Mouse (Mus musculus) kidney, embryonic 15.5 days (tissue): ENCODE measurements around the gene Gmeb2. TPM values are rescaled to one million over a fixed set of nuclear protein-coding genes. Genes with fewer than 3 reads are reported as not detected.

ENCODE experiments used
- ATAC-seq: fragments of 200-750 bp; cut with Nextera tagmentation; replicated peaks from 2 replicates; pipeline ENCODE4 v1.8.0; 2017; ENCODE audit warnings: moderate TSS enrichment; ENCODE audit not compliant: low FRiP score
- H3K27ac ChIP-seq: fragments of 300-500 bp; sonication (generic); 2 replicates; pipeline ENCODE4 v1.5.1; 2015; ENCODE audit warnings: mild to moderate bottlenecking, inconsistent platforms
- H3K27me3 ChIP-seq: fragments of 300-500 bp; sonication (generic); 2 replicates; pipeline ENCODE4 v1.6.1; 2015; ENCODE audit warnings: inconsistent platforms
- H3K36me3 ChIP-seq: fragments of 300-500 bp; sonication (generic); 2 replicates; pipeline ENCODE4 v1.6.1; 2015; ENCODE audit warnings: inconsistent platforms
- H3K4me1 ChIP-seq: fragments of 300-500 bp; sonication (generic); 2 replicates; pipeline ENCODE4 v1.6.1; 2015; ENCODE audit warnings: inconsistent platforms
- H3K4me2 ChIP-seq: fragments of 300-500 bp; sonication (generic); 2 replicates; pipeline ENCODE4 v1.6.1; 2015; ENCODE audit warnings: moderate library complexity, mild to moderate bottlenecking, inconsistent platforms
- H3K4me3 ChIP-seq: fragments of 300-500 bp; sonication (generic); replicated peaks from 2 replicates; pipeline ENCODE4 v1.5.1; 2015; ENCODE audit warnings: mild to moderate bottlenecking, inconsistent platforms
- H3K9ac ChIP-seq: fragments of 300-500 bp; sonication (generic); 2 replicates; pipeline ENCODE4 v1.6.1; 2015; ENCODE audit warnings: mild to moderate bottlenecking, inconsistent platforms
- H3K9me3 ChIP-seq: fragments of 300-500 bp; sonication (generic); replicated peaks from 2 replicates; pipeline ENCODE4 v1.6.1; 2016; ENCODE audit warnings: inconsistent platforms
- WGBS: fragments of 180-500 bp; shearing (Covaris S2); methylation state at CpG from one replicate; pipeline ENCODE4 v1.1.7; 2015; ENCODE audit warnings: mixed read lengths; 5-methylcytosine and 5-hydroxymethylcytosine counted together
- polyA plus RNA-seq: library from polyadenylated mRNA; unstranded; fragments of >200 nt; fragmentation: Nextera tagmentation; extraction: Ambion mirVana; gene quantifications from 2 replicates; pipeline ENCODE4 v1.2.1, GENCODE M21; 2015

The Gmeb2 gene
- polyA plus RNA-seq, 1 experiment from 2014 or later = 15.8 TPM

GRCm38 (mm10) chr2:181307144-181307804 lies 19.4 kb upstream of the Gmeb2 start:
- Histone ChIP-seq H3K36me3 (no peaks in the 10 kb centered on the region), H3K27ac (no peak overlapping the region), H3K4me1 (peaks cover 3% of the 10 kb centered on the region; the same call in 1 of the 2 replicates), H3K9ac (no peak overlapping the region), H3K27me3 (peaks cover 52% of the 10 kb centered on the region), H3K4me3 (no peak overlapping the region; the same call in 1 of the 2 replicates), H3K4me2 (peak overlapping the region; percentile 34), H3K9me3 (no peaks in the 10 kb centered on the region)
- WGBS = 11% methylated on average over 30 of the region's 30 CpGs
- 0 out of 2 replicates have a peak, but pooled peaks have one; percentile 33 for ATAC-seq

DNA sequence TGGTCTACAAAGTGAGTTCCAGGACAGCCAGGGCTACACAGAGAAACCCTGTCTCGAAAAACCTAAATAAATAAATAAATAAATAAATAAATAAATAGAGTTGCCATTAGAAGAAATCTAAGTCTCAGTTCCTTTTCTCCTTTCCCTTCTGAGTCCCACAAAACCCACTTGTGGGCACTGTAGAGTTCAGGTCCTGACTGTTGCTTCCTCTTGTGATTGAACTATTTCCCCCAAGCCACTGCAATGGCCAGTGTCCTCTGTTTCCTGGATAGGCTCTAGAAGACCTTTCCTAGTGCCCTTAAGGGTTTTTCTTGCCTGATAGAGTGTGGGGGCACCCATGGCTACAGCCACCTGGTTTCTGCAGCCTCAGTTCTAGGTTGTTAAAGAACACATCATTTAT lies 17.1 kb upstream of the Gmeb2 start:
- peaks cover 3% of the 10 kb centered on the region; the same call in 1 of the 2 replicates for H3K4me1 ChIP-seq
- peaks cover 21% of the 10 kb centered on the region for H3K36me3 ChIP-seq
- H3K4me2 ChIP-seq = no peak overlapping the region
- H3K9me3 ChIP-seq = no peaks in the 10 kb centered on the region
- no peak overlapping the region for H3K9ac ChIP-seq
- no peak overlapping the region for H3K4me3 ChIP-seq
- no peak overlapping the region for H3K27ac ChIP-seq
- peaks cover 40% of the 10 kb centered on the region for H3K27me3 ChIP-seq
- WGBS = 81% methylated on average over 1 of the region's 1 CpGs
- ATAC-seq = no peak

- H3K4me2 ChIP-seq = no peak overlapping the region
- H3K9ac ChIP-seq = no peak overlapping the region
- ATAC-seq = no peak
- no peak overlapping the region for H3K27ac ChIP-seq
- H3K9me3 ChIP-seq = no peaks in the 10 kb centered on the region
- H3K4me1 ChIP-seq = no peaks in the 10 kb centered on the region
- 32% methylated on average over 3 of the region's 3 CpGs for WGBS
- peaks cover 21% of the 10 kb centered on the region for H3K27me3 ChIP-seq
- peaks cover 30% of the 10 kb centered on the region for H3K36me3 ChIP-seq
- H3K4me3 ChIP-seq = no peak overlapping the region
Observed at GRCm38 (mm10) chr2:181302041-181302440, 14.2 kb upstream of the Gmeb2 start.

DNA sequence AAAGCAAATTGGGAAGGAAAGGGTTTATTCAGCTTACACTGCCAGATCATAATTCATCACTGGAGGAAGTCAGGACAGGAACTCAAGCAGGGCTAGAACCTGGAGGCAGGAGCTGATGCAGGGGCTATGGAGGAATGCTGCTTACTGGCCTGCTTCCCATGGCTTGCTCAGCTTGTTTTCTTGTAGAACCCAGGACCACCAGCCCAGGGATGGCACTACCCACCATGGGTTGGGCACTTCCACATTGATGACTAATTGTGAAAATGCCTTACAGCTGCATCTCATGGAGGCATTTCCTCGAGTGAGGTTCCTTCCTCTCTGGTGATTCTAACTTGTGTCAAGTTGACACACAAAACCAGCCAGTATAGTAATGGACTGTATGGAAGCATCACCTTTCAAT lies 3.1 kb upstream of the Gmeb2 start:
- Histone ChIP-seq H3K4me1 (peaks cover 18% of the 10 kb centered on the region), H3K27ac (no peak overlapping the region), H3K27me3 (no peaks in the 10 kb centered on the region), H3K36me3 (peaks cover 7% of the 10 kb centered on the region; the same call in 1 of the 2 replicates), H3K4me3 (no peak overlapping the region), H3K9ac (no peak overlapping the region), H3K9me3 (no peaks in the 10 kb centered on the region), H3K4me2 (no peak overlapping the region)
- ATAC-seq = no peak
- 79% methylated on average over 1 of the region's 1 CpGs for WGBS

GRCm38 (mm10) chr2:181288691-181289090 lies 856 bp upstream of the Gmeb2 start:
- Histone ChIP-seq H3K4me2 (peak overlapping the region; percentile 70), H3K27ac (no peak overlapping the region), H3K9me3 (no peaks in the 10 kb centered on the region), H3K27me3 (no peaks in the 10 kb centered on the region), H3K9ac (peak overlapping the region; percentile 43), H3K36me3 (peaks cover 19% of the 10 kb centered on the region), H3K4me3 (peak overlapping the region; percentile 68), H3K4me1 (peaks cover 18% of the 10 kb centered on the region)
- no peak for ATAC-seq
- WGBS = 63% methylated on average over 3 of the region's 3 CpGs

DNA sequence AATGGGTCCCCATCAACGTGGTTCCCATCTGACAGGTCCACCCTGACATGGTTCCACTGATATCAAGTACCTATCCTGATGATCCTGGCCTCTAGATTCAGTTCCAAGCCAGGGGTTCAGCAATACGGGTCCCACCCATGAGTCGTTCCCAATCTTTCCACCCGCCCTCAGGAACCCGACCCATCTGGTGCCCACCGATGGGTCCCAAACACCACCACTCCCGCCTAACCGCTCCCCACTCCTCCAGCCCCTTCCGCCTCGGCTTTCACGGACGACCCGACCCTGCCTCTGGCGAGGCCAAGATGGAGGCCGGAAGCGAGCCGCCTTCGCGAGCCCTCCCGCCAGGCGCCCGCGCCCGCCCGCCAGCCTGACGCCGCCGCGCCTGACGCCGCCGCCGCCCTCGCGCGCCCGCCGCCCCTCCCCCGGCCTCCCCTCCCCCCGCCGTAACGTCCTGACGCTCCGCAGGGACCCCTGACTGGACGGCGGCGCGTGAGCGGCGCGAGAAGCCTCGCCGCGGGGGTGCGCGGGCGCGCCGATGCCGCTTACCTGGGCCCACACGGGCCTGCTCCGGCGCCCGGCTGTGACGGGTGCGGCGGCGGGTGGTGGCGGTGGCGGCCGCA lies 387 bp downstream of the Gmeb2 start:
- peak; percentile 91 for ATAC-seq
- H3K4me1 ChIP-seq = peaks cover 18% of the 10 kb centered on the region
- H3K27ac ChIP-seq = peak overlapping the region; percentile 96
- under 1% methylated on average over 49 of the region's 71 CpGs for WGBS
- H3K4me3 ChIP-seq = peak overlapping the region; percentile 68
- H3K9me3 ChIP-seq = no peaks in the 10 kb centered on the region
- H3K27me3 ChIP-seq = no peaks in the 10 kb centered on the region
- peak overlapping the region; percentile 70 for H3K4me2 ChIP-seq
- H3K36me3 ChIP-seq = peaks cover 28% of the 10 kb centered on the region
- peak overlapping the region; percentile 81 for H3K9ac ChIP-seq

DNA sequence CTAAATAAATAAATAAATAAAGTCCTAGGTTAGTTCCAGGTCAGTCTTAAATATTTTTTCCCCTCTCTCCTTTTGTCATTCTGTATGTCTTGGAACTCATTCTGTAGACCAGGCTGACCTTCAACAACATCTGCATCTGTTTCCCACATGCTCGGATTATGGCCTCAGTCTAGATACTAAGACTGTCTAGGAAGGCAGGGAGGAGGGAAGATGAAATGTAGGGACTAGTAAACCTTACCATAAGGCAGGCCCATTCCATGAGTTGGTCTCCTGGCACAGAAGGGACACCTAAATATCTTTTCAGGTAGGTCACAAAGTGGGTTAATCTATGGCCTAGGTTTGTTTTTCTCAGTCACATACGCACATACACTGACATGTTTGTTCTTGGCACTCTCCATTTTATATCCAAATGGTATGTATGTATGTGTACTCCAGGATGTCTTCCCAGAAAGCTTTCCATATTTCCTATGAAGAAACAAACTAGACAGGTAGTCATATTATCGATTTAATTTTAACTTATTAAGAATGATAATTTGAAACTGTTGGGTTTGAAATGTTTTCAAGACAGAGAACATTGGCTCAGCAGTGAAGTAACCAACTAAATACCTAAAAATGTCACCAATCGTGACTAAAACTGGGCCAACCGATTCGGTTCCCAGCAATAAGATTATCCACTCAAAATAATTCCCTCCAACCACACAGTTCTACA lies 1.1 kb downstream of the Gmeb2 start:
- peak overlapping the region; percentile 70 for H3K4me2 ChIP-seq
- peak overlapping the region; percentile 81 for H3K9ac ChIP-seq
- peaks cover 34% of the 10 kb centered on the region for H3K36me3 ChIP-seq
- no peaks in the 10 kb centered on the region for H3K27me3 ChIP-seq
- H3K4me1 ChIP-seq = peaks cover 18% of the 10 kb centered on the region
- peak overlapping the region; percentile 96 for H3K27ac ChIP-seq
- peak overlapping the region; percentile 68 for H3K4me3 ChIP-seq
- no peak for ATAC-seq
- 54% methylated on average over 6 of the region's 6 CpGs for WGBS
- no peaks in the 10 kb centered on the region for H3K9me3 ChIP-seq

DNA sequence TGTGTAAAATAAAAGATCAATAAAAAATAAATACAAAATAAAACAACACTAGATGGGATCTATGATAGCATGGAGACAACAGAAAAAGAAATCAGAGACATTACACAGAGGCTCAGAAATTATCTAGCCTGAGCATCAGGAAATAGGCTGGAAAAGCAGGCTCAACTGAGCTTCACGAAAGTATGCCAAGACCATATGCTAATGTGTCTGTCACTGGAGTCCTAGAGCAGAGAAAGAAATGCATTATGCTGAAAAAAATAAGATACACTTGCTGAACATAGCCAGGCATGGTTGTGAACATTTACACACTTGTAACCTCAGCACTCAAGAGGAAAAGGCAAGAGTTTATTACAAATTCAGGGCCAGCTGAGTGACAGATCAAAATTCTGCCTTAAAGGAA lies 7.9 kb downstream of the Gmeb2 start:
- Histone ChIP-seq H3K27ac (no peak overlapping the region), H3K27me3 (no peaks in the 10 kb centered on the region), H3K4me1 (no peaks in the 10 kb centered on the region), H3K4me3 (no peak overlapping the region), H3K4me2 (no peak overlapping the region), H3K9ac (no peak overlapping the region), H3K36me3 (peaks cover 72% of the 10 kb centered on the region), H3K9me3 (no peaks in the 10 kb centered on the region)
- WGBS = 90% methylated on average over 1 of the region's 1 CpGs
- no peak for ATAC-seq

- 74% methylated on average over 3 of the region's 3 CpGs for WGBS
- H3K9ac ChIP-seq = no peak overlapping the region
- ATAC-seq = no peak
Observed at GRCm38 (mm10) chr2:181277866-181278265, 10.0 kb downstream of the Gmeb2 start.

GRCm38 (mm10) chr2:181276766-181277165 lies 11.1 kb downstream of the Gmeb2 start:
- Histone ChIP-seq H3K4me1 (no peaks in the 10 kb centered on the region), H3K27me3 (no peaks in the 10 kb centered on the region), H3K27ac (no peak overlapping the region), H3K36me3 (peaks cover 64% of the 10 kb centered on the region), H3K9ac (no peak overlapping the region), H3K4me2 (no peak overlapping the region), H3K4me3 (no peak overlapping the region), H3K9me3 (no peaks in the 10 kb centered on the region)
- WGBS = 70% methylated on average over 1 of the region's 1 CpGs
- no peak for ATAC-seq

More at GRCm38 (mm10) chr2:181277866-181278265, 10.0 kb downstream of the Gmeb2 start:
- Histone ChIP-seq H3K4me2 (no peak overlapping the region), H3K36me3 (peaks cover 72% of the 10 kb centered on the region), H3K27ac (no peak overlapping the region), H3K9me3 (no peaks in the 10 kb centered on the region), H3K27me3 (no peaks in the 10 kb centered on the region), H3K4me1 (no peaks in the 10 kb centered on the region), H3K4me3 (no peak overlapping the region)

DNA sequence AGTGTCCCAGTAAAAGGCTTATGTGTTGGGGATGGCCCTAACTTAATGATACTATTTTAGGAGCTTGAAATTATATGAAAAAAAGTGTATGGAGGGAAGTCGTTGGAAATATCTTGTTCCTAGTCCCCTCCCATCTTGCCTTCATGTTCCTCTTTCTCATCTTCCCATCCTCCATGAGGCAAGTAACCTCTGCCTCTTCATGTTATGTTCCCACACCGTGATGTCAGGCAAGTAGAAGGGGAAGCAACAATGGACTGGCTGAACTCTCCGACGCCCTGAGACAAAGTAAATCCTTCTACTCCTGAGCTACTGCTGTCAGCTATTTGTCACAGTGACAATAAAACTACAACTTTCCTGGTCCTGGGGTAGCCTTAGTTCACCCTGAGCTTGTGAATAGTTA lies 13.2 kb downstream of the Gmeb2 start:
- Histone ChIP-seq H3K4me3 (no peak overlapping the region), H3K4me1 (no peaks in the 10 kb centered on the region), H3K27ac (no peak overlapping the region), H3K9me3 (no peaks in the 10 kb centered on the region), H3K9ac (no peak overlapping the region), H3K27me3 (no peaks in the 10 kb centered on the region), H3K4me2 (no peak overlapping the region), H3K36me3 (peaks cover 73% of the 10 kb centered on the region)
- ATAC-seq = no peak
- WGBS = 77% methylated on average over 4 of the region's 4 CpGs

GRCm38 (mm10) chr2:181273829-181274228 lies 14.0 kb downstream of the Gmeb2 start:
- no peak overlapping the region for H3K9ac ChIP-seq
- peaks cover 75% of the 10 kb centered on the region for H3K36me3 ChIP-seq
- H3K4me1 ChIP-seq = no peaks in the 10 kb centered on the region
- H3K4me3 ChIP-seq = no peak overlapping the region
- no peak overlapping the region for H3K4me2 ChIP-seq
- no peaks in the 10 kb centered on the region for H3K27me3 ChIP-seq
- no peak for ATAC-seq
- H3K27ac ChIP-seq = no peak overlapping the region
- H3K9me3 ChIP-seq = no peaks in the 10 kb centered on the region
- 94% methylated on average over 2 of the region's 2 CpGs for WGBS
